Mouse (Mus musculus): ENCODE results near the gene Olfr1097.

DNA sequence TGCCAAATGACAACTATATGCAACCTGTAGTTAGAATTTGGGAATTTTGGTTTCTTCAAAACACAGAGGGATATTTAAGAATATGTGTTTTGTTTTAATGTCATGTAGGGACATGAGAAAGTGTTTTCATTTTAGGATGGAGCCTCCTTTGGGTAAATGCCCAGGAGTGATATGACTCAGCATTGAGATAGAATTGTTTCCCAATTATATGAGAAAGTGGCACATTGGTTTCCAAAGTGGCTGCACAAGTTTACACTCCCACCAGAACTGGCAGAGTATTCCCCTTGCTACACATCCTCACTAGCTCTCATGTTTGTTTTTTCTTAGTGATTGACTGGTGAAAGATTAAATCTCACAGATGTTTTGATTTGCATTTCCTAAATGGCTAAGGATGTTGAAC is 34.5 kb upstream of the Olfr1097 start:
- TF ChIP-seq CTCF (IDR thresholded peaks at IDR 0.05; ENCODE audit: control insufficient read depth, insufficient read depth, insufficient read length) (no peak), FOSL1 (IDR thresholded peaks at IDR 0.05; ENCODE audit: insufficient read depth, low read length, poor library complexity, severe bottlenecking) (no peak), MAX (IDR thresholded peaks at IDR 0.05) (no peak), CEBPB (IDR thresholded peaks at IDR 0.05; ENCODE audit: low read depth) (no peak), MYOG (IDR thresholded peaks at IDR 0.05; ENCODE audit: control insufficient read depth, extremely low read depth, insufficient read length) (no peak)
